Mouse (Mus musculus) limb, embryonic 14.5 days (tissue): ENCODE data around the gene Aldob. TPM values are rescaled to one million over a fixed set of nuclear protein-coding genes. Genes with fewer than 3 reads are reported as not detected.

Experiments
- ATAC-seq: fragments of 200-750 bp; cut with Nextera tagmentation; 2 replicates; pipeline ENCODE4 v1.8.0; 2017; ENCODE audit warnings: low read depth, moderate number of reproducible peaks, moderate TSS enrichment; ENCODE audit not compliant: low FRiP score
- DNase-seq: peaks from one replicate; pipeline ENCODE4 v3.0.0-alpha.2; 2015; ENCODE audit warnings: low spot score
- H3K27ac ChIP-seq: fragments of 300-500 bp; sonication (generic); replicated peaks from 2 replicates; pipeline ENCODE4 v1.5.1; 2014; ENCODE audit warnings: low read depth, mild to moderate bottlenecking, low read length, moderate library complexity, mixed read lengths
- H3K27me3 ChIP-seq: fragments of 300-500 bp; sonication (generic); 2 replicates; pipeline ENCODE4 v1.6.1; 2014; ENCODE audit warnings: low read length, mixed read lengths; ENCODE audit not compliant: control insufficient read depth, insufficient read depth
- H3K36me3 ChIP-seq: fragments of 300-500 bp; sonication (generic); 2 replicates; pipeline ENCODE4 v1.6.1; 2014; ENCODE audit warnings: mild to moderate bottlenecking, low read length, moderate library complexity, mixed read lengths; ENCODE audit not compliant: control insufficient read depth, insufficient read depth
- H3K4me1 ChIP-seq: fragments of 300-500 bp; sonication (generic); 2 replicates; pipeline ENCODE4 v1.6.1; 2014; ENCODE audit warnings: antibody characterized with exemption, low read length, mixed read lengths; ENCODE audit not compliant: control insufficient read depth, insufficient read depth
- H3K4me2 ChIP-seq: fragments of 300-500 bp; sonication (generic); replicated peaks from 2 replicates; pipeline ENCODE4 v1.6.1; 2014; ENCODE audit warnings: low read depth, mild to moderate bottlenecking, low read length, moderate library complexity; ENCODE audit not compliant: severe bottlenecking
- H3K4me3 ChIP-seq: fragments of 300-500 bp; sonication (generic); replicated peaks from 2 replicates; pipeline ENCODE4 v1.5.1; 2014; ENCODE audit warnings: low read length
- H3K9ac ChIP-seq: fragments of 300-500 bp; sonication (generic); 2 replicates; pipeline ENCODE4 v1.6.1; 2014; ENCODE audit warnings: mild to moderate bottlenecking, low read depth, low read length, moderate library complexity; ENCODE audit not compliant: severe bottlenecking
- H3K9me3 ChIP-seq: fragments of 300-500 bp; sonication (generic); 2 replicates; pipeline ENCODE4 v1.6.1; 2016; ENCODE audit warnings: low read length; ENCODE audit not compliant: control insufficient read depth
- POLR2A ChIP-seq: fragments of 200-500 bp; IDR thresholded peaks from 2 replicates; pipeline ENCODE4 v1.8.0; 2012; ENCODE audit warnings: inconsistent platforms, mild to moderate bottlenecking, moderate library complexity, borderline replicate concordance; ENCODE audit not compliant: insufficient read depth, insufficient read length; ENCODE audit errors: extremely low read depth
- WGBS: fragments of 180-500 bp; shearing (Covaris S2); extraction: QIAGEN DNeasy Blood & Tissue Kit; methylation state at CpG from one replicate; pipeline ENCODE4 v1.1.7; 2014; 5-methylcytosine and 5-hydroxymethylcytosine counted together
- polyA plus RNA-seq, 2 experiments: library from polyadenylated mRNA; depleted of rRNA in 1 of 2; stranded (reverse) in 1 of 2; unstranded in 1 of 2; fragments of >200 nt; fragmentation: Nextera tagmentation in 1 of 2; extraction: Ambion mirVana in 1 of 2; gene quantifications; 2 replicates each; pipeline versions ENCODE4 v1.2.1 to v1.2.3; 2012 to 2014

Gene Aldob
- polyA plus RNA-seq, 2 experiments, result 0.25 TPM; not detected in 1

DNA sequence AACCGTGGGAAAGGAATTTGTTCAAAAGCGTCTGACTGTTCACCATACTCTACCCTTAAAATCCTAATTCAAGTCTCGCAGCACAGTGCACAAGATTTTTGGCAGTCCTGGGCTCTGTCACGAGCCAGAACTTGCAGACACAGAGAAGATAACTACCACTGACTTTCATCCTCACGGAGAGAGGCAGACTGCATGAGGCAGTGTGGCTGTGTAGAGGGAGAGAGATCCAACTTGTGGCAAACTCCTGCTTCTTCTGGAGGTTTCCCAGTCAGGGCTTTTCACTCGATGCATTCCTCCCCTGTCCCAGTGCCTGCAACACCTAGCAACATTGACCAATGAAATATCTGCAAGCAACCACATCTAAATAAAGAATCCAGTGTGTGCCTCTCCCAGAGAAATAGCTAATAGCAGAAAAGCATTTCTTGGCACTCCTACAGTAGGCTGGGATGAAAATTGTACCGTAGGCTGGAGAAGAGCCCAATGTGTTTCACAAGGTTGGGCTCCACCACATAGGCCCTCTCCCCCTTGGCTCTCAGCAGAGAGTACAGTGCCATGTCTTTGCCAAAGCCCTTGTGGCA is 36.3 kb upstream of the Aldob start:
- Histone ChIP-seq H3K4me2 (no peak overlapping the region), H3K4me3 (no peak overlapping the region), H3K9me3 (no peaks in the 10 kb centered on the region), H3K9ac (0 out of 2 replicates have a peak overlapping the region, but pooled peaks have one; percentile 16), H3K27ac (peak overlapping the region; percentile 65), H3K4me1 (peaks cover 29% of the 10 kb centered on the region), H3K36me3 (peaks cover 19% of the 10 kb centered on the region), H3K27me3 (no peaks in the 10 kb centered on the region)
- peak; percentile 70 for ATAC-seq
- WGBS, result 65% methylated on average over 7 of the region's 7 CpGs
- DNase-seq, result peak; percentile 65
- no peak for TF ChIP-seq POLR2A

DNA sequence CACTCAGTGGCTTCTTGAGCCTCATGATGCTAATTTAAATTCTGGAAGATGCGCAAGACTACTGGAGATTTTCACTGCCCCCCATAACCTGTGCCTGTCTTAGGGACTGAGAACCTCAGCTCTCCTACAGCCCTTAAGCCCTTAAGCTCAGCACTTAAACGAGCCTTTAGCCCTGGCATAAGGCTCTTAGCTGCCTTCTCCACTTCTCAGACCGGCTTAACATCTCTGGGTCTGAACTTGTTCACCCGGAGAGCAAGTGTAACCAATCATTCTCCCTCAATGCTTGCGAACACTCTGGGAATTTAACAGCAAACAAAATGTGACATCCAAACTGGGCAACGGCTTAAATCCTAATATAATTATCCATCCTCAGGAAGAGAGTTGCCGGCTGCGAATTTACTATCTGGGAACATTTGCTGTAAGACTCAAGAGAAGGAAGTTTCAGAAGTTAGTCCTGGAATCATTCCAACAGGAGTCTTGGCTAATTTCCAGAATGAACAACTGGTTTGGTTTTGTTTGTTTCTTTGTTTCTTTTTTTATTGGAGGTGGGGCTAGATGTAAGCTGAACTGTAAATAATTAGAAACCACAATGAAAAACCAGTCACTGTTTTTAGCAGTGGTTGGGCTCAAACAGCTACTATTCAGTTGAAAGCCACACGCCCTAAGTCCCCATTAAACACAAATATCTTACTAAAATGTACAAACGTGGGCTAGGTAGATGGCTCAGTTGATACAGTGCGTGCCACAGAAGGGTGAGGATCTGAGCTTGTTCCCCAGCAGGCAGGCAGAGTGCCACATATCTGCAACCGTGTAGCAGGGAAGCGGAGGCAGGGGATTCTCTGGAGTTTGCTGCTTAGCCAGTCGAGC is 34.9 kb upstream of the Aldob start:
- peaks cover 19% of the 10 kb centered on the region for H3K36me3 ChIP-seq
- H3K4me2 ChIP-seq, result 0 out of 2 replicates have a peak overlapping the region, but pooled peaks have one; percentile 4
- 30% methylated on average over 14 of the region's 14 CpGs for WGBS
- peak; percentile 41; the same call in 1 of the 2 replicates for ATAC-seq
- TF ChIP-seq POLR2A, result no peak
- H3K27me3 ChIP-seq, result no peaks in the 10 kb centered on the region
- peak overlapping the region; percentile 52; the same call in 1 of the 2 replicates for H3K27ac ChIP-seq
- peaks cover 31% of the 10 kb centered on the region for H3K4me1 ChIP-seq
- peak; percentile 81 for DNase-seq
- H3K9ac ChIP-seq, result 0 out of 2 replicates have a peak overlapping the region, but pooled peaks have one; percentile 18
- H3K9me3 ChIP-seq, result no peaks in the 10 kb centered on the region
- H3K4me3 ChIP-seq, result no peak overlapping the region

DNA sequence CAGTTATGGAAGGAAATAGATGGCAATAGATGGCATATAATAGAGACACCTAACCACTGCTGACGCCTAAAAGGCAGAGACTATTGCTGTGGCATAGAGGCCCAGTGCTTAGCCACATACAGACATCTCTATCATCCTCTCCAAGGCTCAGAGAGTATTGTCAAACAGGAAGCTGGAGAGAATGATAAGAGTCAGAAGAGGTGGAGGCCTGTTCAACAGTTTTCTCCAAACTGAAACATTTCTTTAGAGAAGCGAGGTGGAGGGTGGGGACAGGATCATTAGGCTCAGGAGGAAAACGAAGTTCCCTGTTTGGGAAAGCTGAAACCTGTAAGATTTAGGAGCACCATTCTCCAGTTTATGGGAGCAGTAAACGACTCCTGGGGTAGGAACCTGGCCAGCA is 31.9 kb upstream of the Aldob start:
- Histone ChIP-seq H3K4me2 (no peak overlapping the region), H3K9me3 (no peaks in the 10 kb centered on the region), H3K4me3 (no peak overlapping the region), H3K27me3 (no peaks in the 10 kb centered on the region), H3K9ac (no peak overlapping the region), H3K36me3 (peaks cover 11% of the 10 kb centered on the region), H3K27ac (no peak overlapping the region), H3K4me1 (peaks cover 31% of the 10 kb centered on the region)
- 39% methylated on average over 4 of the region's 4 CpGs for WGBS
- DNase-seq, result no peak
- no peak for TF ChIP-seq POLR2A
- no peak for ATAC-seq

DNA sequence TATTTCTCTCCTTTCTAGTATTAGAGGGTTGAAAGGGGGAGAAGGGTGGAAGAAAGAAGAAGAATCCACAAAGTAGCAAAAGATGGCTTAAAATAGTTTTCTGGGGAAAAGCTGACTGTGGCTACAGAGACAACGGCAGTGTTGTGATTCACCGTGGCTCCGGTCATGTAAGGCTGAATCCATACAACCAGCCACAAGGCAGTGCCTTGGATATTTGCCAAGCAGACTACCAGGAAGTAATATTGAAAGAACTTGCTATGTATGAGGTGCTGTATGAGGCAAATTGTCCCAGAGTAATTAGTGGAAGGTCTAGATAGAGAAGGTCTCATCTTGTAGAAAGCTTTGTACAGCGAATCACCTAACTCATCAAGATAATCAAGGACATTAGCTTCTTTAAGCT is 22.8 kb upstream of the Aldob start:
- DNase-seq (no peak), ATAC-seq (no peak)
- Histone ChIP-seq H3K4me2 (no peak overlapping the region), H3K27me3 (no peaks in the 10 kb centered on the region), H3K4me3 (no peak overlapping the region), H3K9me3 (no peaks in the 10 kb centered on the region), H3K27ac (no peak overlapping the region), H3K36me3 (no peaks in the 10 kb centered on the region), H3K9ac (no peak overlapping the region), H3K4me1 (no peaks in the 10 kb centered on the region)
- WGBS, result 88% methylated on average over 4 of the region's 4 CpGs
- no peak for TF ChIP-seq POLR2A

DNA sequence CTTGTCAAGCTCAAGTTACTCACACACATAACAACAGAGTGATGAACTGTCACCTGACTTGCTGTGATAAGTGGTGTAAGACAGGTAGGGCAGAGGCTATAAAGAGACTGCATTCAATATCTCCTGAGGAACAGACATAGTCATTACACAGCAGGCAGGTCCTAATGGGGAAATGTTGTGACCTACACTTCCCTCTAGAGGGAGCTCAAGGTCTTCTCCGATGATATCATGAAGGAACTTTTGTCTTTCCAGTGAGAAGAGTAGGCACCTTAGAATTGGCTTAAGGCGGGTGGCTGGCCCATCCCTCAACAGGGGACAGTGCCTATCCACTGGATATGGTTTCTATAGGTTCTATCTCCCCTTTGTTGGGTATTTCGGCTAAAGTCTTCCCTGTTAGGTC is 18.3 kb upstream of the Aldob start:
- ATAC-seq, result peak; percentile 81; the same call in 1 of the 2 replicates
- H3K36me3 ChIP-seq, result no peaks in the 10 kb centered on the region
- 21% methylated on average over 3 of the region's 3 CpGs for WGBS
- no peak for TF ChIP-seq POLR2A
- no peak overlapping the region for H3K27ac ChIP-seq
- no peaks in the 10 kb centered on the region for H3K4me1 ChIP-seq
- no peaks in the 10 kb centered on the region for H3K9me3 ChIP-seq
- no peaks in the 10 kb centered on the region for H3K27me3 ChIP-seq
- no peak overlapping the region for H3K4me3 ChIP-seq
- H3K9ac ChIP-seq, result no peak overlapping the region
- DNase-seq, result peak; percentile 86
- H3K4me2 ChIP-seq, result no peak overlapping the region
